Mouse (Mus musculus) lung, embryonic 16.5 days (tissue): ENCODE measurements around the gene Odf3. TPM values are rescaled to one million over a fixed set of nuclear protein-coding genes. Genes with fewer than 3 reads are reported as not detected.

Experiments
- ATAC-seq: fragments of 200-750 bp; cut with Nextera tagmentation; 2 replicates; pipeline ENCODE4 v1.8.0; 2017; ENCODE audit warnings: low read depth, mild to moderate bottlenecking, moderate library complexity
- H3K27ac ChIP-seq: fragments of 300-500 bp; sonication (generic); 2 replicates; pipeline ENCODE4 v1.5.1; 2014; ENCODE audit warnings: mild to moderate bottlenecking, control low read depth, low read length
- H3K27me3 ChIP-seq: fragments of 300-500 bp; sonication (generic); 2 replicates; pipeline ENCODE4 v1.6.1; 2014; ENCODE audit warnings: low read depth, low read length, mixed read lengths; ENCODE audit not compliant: control insufficient read depth, insufficient read depth
- H3K36me3 ChIP-seq: fragments of 300-500 bp; sonication (generic); 2 replicates; pipeline ENCODE4 v1.6.1; 2014; ENCODE audit warnings: low read length; ENCODE audit not compliant: control insufficient read depth, insufficient read depth
- H3K4me1 ChIP-seq: fragments of 300-500 bp; sonication (generic); replicated peaks from 2 replicates; pipeline ENCODE4 v1.6.1; 2014; ENCODE audit warnings: low read length, mixed read lengths; ENCODE audit not compliant: control insufficient read depth, insufficient read depth
- H3K4me2 ChIP-seq: fragments of 300-500 bp; sonication (generic); 2 replicates; pipeline ENCODE4 v1.6.1; 2014; ENCODE audit warnings: low read depth, low read length, control low read depth
- H3K4me3 ChIP-seq: fragments of 300-500 bp; sonication (generic); 2 replicates; pipeline ENCODE4 v1.5.1; 2014; ENCODE audit warnings: mild to moderate bottlenecking, low read length, control low read depth
- H3K9ac ChIP-seq: fragments of 300-500 bp; sonication (generic); 2 replicates; pipeline ENCODE4 v1.6.1; 2014; ENCODE audit warnings: low read length, control low read depth
- H3K9me3 ChIP-seq: fragments of 300-500 bp; sonication (generic); 2 replicates; pipeline ENCODE4 v1.6.1; 2016; ENCODE audit warnings: low read length; ENCODE audit not compliant: control insufficient read depth
- WGBS: fragments of 180-500 bp; shearing (Covaris S2); extraction: QIAGEN DNeasy Blood & Tissue Kit; methylation state at CpG from one replicate; pipeline ENCODE4 v1.1.7; 2014; 5-methylcytosine and 5-hydroxymethylcytosine counted together
- polyA plus RNA-seq: library from polyadenylated mRNA; unstranded; fragments of >200 nt; fragmentation: Nextera tagmentation; extraction: Ambion mirVana; gene quantifications from 2 replicates; pipeline ENCODE4 v1.2.1, GENCODE M21; 2015

The Odf3 gene
- polyA plus RNA-seq, 1 experiment from 2014 or later: not detected

DNA sequence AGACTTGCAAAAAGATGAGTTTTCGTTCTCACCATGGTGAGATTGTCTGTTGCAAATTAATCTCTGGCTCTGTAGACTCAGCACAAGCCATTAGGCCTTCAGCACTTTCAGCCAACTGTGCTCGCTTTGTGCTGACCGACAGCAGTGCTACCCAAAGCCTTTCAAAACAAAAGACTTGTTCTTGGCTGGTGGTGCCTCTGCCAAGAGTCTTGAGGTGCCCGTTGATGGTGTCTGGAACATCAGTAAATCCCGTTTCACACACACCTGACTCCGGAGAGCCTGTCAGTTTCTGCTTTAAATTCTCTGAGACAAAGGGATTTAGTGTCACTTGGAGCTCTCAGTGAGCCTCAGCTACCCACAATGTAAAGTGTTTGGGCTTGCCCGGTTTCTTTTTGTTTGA lies 46.4 kb downstream of the Odf3 start:
- Histone ChIP-seq H3K27me3 (no peaks in the 10 kb centered on the region), H3K4me3 (no peak overlapping the region), H3K4me2 (no peak overlapping the region), H3K4me1 (no peaks in the 10 kb centered on the region), H3K27ac (no peak overlapping the region), H3K9me3 (no peaks in the 10 kb centered on the region), H3K9ac (no peak overlapping the region), H3K36me3 (peaks cover 38% of the 10 kb centered on the region)
- ATAC-seq: no peak
- 88% methylated on average over 7 of the region's 7 CpGs for WGBS

- 93% methylated on average over 3 of the region's 3 CpGs for WGBS
- Histone ChIP-seq H3K4me2 (no peak overlapping the region), H3K36me3 (peaks cover 32% of the 10 kb centered on the region)
Observed at GRCm38 (mm10) chr7:140894611-140895010, 47.0 kb downstream of the Odf3 start.

DNA sequence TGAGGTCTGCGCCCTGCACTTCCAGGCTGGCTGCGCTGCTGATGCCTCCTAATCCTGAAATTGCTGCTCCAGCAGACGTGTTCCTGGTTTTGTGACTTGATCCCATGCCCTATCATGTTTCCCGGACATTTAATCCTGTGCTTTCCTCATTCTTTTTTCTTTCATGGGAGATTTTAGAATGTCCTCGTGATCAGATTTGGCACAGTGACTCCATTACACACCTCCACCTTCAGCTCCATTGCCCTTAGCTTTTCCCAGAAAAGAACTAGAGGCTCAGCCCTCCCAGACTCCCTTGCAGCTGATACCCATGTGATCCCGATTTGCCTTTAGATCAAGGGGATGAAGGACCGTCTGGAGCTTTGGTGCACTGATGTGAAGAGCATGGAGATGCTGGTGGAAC lies 50.3 kb downstream of the Odf3 start:
- no peaks in the 10 kb centered on the region for H3K9me3 ChIP-seq
- WGBS: 87% methylated on average over 7 of the region's 7 CpGs

More at GRCm38 (mm10) chr7:140894611-140895010, 47.0 kb downstream of the Odf3 start:
- Histone ChIP-seq H3K4me3 (no peak overlapping the region), H3K9me3 (no peaks in the 10 kb centered on the region), H3K4me1 (no peaks in the 10 kb centered on the region), H3K27ac (no peak overlapping the region), H3K27me3 (no peaks in the 10 kb centered on the region), H3K9ac (no peak overlapping the region)
- no peak for ATAC-seq

DNA sequence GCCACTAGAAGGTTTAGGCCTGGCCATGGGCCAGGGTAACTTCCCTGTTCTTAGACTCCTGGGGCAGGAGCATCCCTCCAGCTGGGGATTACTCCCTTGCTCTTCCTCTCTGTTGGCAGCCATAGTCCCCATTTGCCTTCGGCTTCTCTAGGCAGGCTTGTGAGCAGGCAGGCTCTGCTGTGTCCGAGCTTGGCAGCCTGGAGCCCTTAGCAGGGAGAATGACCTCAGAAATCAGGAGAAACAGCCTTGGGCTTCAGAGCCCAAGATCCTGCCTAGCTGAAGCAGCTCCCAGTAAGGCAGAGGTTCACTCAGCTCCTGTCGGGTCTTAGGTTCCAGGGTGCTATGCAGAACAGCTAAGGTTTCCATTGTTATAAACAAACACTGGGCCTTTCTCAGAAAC lies 51.5 kb downstream of the Odf3 start:
- Histone ChIP-seq H3K4me2 (no peak overlapping the region), H3K9ac (no peak overlapping the region), H3K4me3 (no peak overlapping the region), H3K27me3 (no peaks in the 10 kb centered on the region), H3K9me3 (no peaks in the 10 kb centered on the region), H3K36me3 (peaks cover 19% of the 10 kb centered on the region), H3K4me1 (no peaks in the 10 kb centered on the region), H3K27ac (no peak overlapping the region)
- 81% methylated on average over 3 of the region's 3 CpGs for WGBS
- ATAC-seq: no peak

More for the DNA sequence above, 50.3 kb downstream of the Odf3 start:
- peaks cover 24% of the 10 kb centered on the region for H3K36me3 ChIP-seq
- H3K27ac ChIP-seq: no peak overlapping the region
- ATAC-seq: no peak
- no peak overlapping the region for H3K9ac ChIP-seq
- no peak overlapping the region for H3K4me2 ChIP-seq
- H3K4me1 ChIP-seq: no peaks in the 10 kb centered on the region
- H3K4me3 ChIP-seq: no peak overlapping the region
- H3K27me3 ChIP-seq: no peaks in the 10 kb centered on the region

DNA sequence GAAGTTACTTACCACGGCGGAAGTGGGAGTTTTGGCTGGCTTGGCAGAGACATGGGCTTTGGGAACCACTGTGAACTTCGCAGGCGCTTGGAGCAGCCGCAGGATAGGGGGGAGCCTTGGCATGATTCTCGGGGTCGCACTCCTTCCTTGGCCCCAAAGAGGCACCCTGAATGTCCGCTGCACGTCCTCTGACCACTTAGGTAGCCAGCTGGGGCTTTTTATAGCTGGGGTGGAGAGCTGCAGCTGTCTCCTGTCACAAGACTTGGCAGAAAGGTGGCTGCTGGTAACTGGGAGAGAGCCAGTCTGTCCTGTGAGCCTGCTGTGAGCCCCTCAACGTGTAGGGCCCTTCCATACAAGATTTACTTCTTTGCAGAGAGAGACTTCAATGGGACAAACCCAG lies 52.6 kb downstream of the Odf3 start, which contains the start of gene Cox8b:
TSS of gene Cox8b (minus strand) at position 227 of the 400 bp plus-strand sequence.
- Histone ChIP-seq H3K9ac (no peak within 1 kb of the TSS), H3K27me3 (no peaks in the 10 kb centered on the region), H3K4me2 (no peak within 1 kb of the TSS), H3K27ac (no peak within 1 kb of the TSS), H3K9me3 (no peaks in the 10 kb centered on the region), H3K4me3 (no peak within 1 kb of the TSS), H3K4me1 (no peaks in the 10 kb centered on the region), H3K36me3 (peaks cover 13% of the 10 kb centered on the region)
- ATAC-seq: no peak
- WGBS: 62% methylated on average over 10 of the region's 10 CpGs

Other genes starting within 250 kb of the Odf3 start
- gene Olfr46, start 246.5 kb upstream of the Odf3 start, polyA plus RNA-seq: not detected in 2 replicates
- not detected in 2 replicates for gene Olfr61, start 218.8 kb upstream of the Odf3 start, polyA plus RNA-seq
- gene Olfr53, start 201.4 kb upstream of the Odf3 start, polyA plus RNA-seq: not detected in 2 replicates
- gene Olfr539, start 187.9 kb upstream of the Odf3 start, polyA plus RNA-seq: not detected in 2 replicates
- not detected in 2 replicates for gene Olfr45, start 165.9 kb upstream of the Odf3 start, polyA plus RNA-seq
- not detected in 2 replicates for gene Olfr541, start 150.5 kb upstream of the Odf3 start, polyA plus RNA-seq
- 0.43 and 0.63 TPM in 2 replicates for gene Cyp2e1, start 84.1 kb upstream of the Odf3 start, polyA plus RNA-seq
- 0.24 and 0.40 TPM in 2 replicates for gene Syce1, start 60.0 kb upstream of the Odf3 start, polyA plus RNA-seq
- 0.38 and 0.74 TPM in 2 replicates for gene Zfp941, start 25.6 kb upstream of the Odf3 start, polyA plus RNA-seq
- gene Urah, start 12.8 kb upstream of the Odf3 start, polyA plus RNA-seq: 5.5 and 9.7 TPM in 2 replicates
- gene Scgb1c1, start 2.3 kb upstream of the Odf3 start, polyA plus RNA-seq: 0.39 TPM in 1 of 2 replicates, not detected in the other
- gene Gm45785, start 8.5 kb downstream of the Odf3 start, polyA plus RNA-seq: not detected in 2 replicates
- gene Ric8a, start 9.2 kb downstream of the Odf3 start, polyA plus RNA-seq: 59.0 and 64.3 TPM in 2 replicates
- gene Bet1l, start 9.8 kb downstream of the Odf3 start, polyA plus RNA-seq: 40.3 and 44.2 TPM in 2 replicates
- gene Psmd13, start 34.2 kb downstream of the Odf3 start, polyA plus RNA-seq: 211 and 213 TPM in 2 replicates
- gene Sirt3, start 34.5 kb downstream of the Odf3 start, polyA plus RNA-seq: 23.5 and 25.4 TPM in 2 replicates
- gene Cox8b, start 52.6 kb downstream of the Odf3 start, polyA plus RNA-seq: 10.0 and 14.1 TPM in 2 replicates
- gene Nlrp6, start 73.1 kb downstream of the Odf3 start, polyA plus RNA-seq: 0.16 and 0.88 TPM in 2 replicates
- 20.5 and 23.4 TPM in 2 replicates for gene Pgghg, start 93.6 kb downstream of the Odf3 start, polyA plus RNA-seq
- 2.8 and 6.6 TPM in 2 replicates for gene Ifitm5, start 102.5 kb downstream of the Odf3 start, polyA plus RNA-seq
- 0.67 TPM in 1 of 2 replicates, not detected in the other for gene Gm45717, start 108.1 kb downstream of the Odf3 start, polyA plus RNA-seq
- 949 and 984 TPM in 2 replicates for gene Ifitm2, start 108.2 kb downstream of the Odf3 start, polyA plus RNA-seq
- gene Ifitm1, start 119.4 kb downstream of the Odf3 start, polyA plus RNA-seq: 38.8 and 49.1 TPM in 2 replicates
- gene Ifitm3, start 163.0 kb downstream of the Odf3 start, polyA plus RNA-seq: 262 and 316 TPM in 2 replicates
- 1.5 and 1.8 TPM in 2 replicates for gene Ifitm6, start 170.1 kb downstream of the Odf3 start, polyA plus RNA-seq
- gene Gm17387, start 181.3 kb downstream of the Odf3 start, polyA plus RNA-seq: not detected in 2 replicates
- 3.2 and 3.8 TPM in 2 replicates for gene B4galnt4, start 213.3 kb downstream of the Odf3 start, polyA plus RNA-seq
- gene Pkp3, start 230.4 kb downstream of the Odf3 start, polyA plus RNA-seq: 16.6 and 18.5 TPM in 2 replicates